Mouse (Mus musculus): Measurements from ENCODE around the gene Dync2li1.

Gene Dync2li1

DNA sequence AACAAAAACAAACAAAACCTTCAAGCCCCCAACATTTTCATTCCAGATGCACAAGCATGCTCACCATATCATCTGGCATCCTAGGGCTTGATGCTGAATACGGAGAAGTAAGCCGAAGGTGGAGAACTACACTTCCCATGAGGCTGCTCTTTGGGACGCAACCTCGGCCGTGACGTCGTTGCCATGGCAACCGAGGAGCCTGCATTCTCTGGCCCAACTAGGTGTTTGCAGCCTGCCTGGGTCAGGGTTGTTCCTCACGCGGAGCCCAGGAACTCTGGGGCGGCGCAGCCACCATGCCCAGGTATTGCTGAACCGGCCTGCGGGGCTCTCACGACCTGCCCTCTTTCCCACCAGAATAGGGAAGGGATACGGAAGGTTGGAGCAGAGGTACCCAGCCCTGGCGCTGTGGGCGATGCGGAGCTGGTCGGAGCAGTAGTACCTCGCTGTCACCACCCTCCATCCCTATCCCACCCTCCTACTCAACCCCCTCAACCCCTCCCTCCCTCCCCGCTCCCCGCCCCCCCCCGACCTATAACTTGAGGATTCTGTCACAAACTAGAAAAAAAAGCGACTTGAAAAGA, at the start of gene Dync2li1:
Gene Dync2li1, plus strand, starts transcription at position 221 of the 581 bp plus-strand sequence.
- DNase-seq (ENCODE audit: extremely low read depth, low read depth), result no peak

DNA sequence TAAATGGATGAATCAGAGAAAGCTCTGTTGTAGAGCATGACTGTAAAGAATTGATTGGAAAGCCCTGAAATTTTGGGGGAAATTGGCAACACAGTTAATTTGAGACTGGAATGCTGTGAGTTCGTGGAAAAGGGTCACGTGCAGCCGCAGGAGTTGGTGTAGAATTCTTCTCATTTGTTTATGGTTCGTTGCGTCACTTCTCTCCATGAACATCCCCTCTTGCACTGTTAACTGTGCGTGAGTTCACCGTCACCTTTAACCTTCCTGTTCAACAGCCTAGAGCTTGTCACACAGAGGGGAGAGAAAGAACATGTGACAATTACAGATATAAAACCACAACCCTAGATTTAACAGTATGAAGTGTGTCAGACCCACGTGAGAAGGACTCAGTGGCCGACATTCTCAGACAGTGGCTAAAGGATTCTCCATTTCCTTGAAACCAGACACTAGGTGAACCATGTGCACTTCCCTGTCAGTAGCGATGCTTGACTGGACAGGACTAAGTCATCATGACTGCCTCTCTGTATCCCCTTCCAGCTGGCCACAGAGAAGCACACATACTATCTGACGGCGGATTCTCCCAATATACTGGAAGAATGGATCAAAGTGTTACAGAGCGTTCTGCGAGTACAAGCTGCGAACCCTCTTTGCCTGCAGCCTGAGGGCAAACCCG, 49.5 kb upstream of the Dync2li1 start:
- DNase-seq (ENCODE audit: extremely low read depth, low read depth), result no peak

GRCm38 (mm10) chr17:84579249-84579648, 47.0 kb upstream of the Dync2li1 start:
- no peak for DNase-seq (ENCODE audit: extremely low read depth, low read depth)

GRCm38 (mm10) chr17:84579817-84580216, 46.5 kb upstream of the Dync2li1 start:
- no peak for DNase-seq (ENCODE audit: extremely low read depth, low read depth)

GRCm38 (mm10) chr17:84580821-84581220, 45.5 kb upstream of the Dync2li1 start:
- DNase-seq (ENCODE audit: extremely low read depth, low read depth), result no peak

- no peak for DNase-seq (ENCODE audit: extremely low read depth, low read depth)
These were observed 44.4 kb upstream of the Dync2li1 start for GRCm38 (mm10) chr17:84581740-84582414.

- no peak for DNase-seq (ENCODE audit: extremely low read depth, low read depth)
These were observed 42.2 kb upstream of the Dync2li1 start for GRCm38 (mm10) chr17:84584107-84584506.

GRCm38 (mm10) chr17:84585104-84585503, 41.2 kb upstream of the Dync2li1 start:
- no peak for DNase-seq (ENCODE audit: extremely low read depth, low read depth)

DNA sequence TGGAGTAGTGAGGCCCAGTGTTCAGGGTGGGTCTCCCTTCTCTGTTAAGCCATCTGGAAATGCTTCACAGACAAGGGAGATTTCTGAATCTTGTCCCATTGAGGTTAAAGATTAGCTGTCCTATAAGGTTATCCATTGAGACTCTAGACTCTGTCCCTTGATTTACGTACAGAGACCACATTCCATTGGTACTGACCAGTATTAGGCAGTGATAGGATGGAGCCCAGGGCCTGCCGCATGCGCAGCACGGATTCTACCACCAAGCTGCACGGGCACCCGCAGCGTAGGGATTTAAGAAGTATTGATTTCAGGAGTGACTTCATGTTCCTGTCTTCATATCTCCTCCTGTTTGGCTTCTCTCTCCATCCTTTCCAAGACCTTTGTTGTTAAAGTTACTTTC, 36.2 kb upstream of the Dync2li1 start:
- DNase-seq (ENCODE audit: extremely low read depth, low read depth), result no peak

DNA sequence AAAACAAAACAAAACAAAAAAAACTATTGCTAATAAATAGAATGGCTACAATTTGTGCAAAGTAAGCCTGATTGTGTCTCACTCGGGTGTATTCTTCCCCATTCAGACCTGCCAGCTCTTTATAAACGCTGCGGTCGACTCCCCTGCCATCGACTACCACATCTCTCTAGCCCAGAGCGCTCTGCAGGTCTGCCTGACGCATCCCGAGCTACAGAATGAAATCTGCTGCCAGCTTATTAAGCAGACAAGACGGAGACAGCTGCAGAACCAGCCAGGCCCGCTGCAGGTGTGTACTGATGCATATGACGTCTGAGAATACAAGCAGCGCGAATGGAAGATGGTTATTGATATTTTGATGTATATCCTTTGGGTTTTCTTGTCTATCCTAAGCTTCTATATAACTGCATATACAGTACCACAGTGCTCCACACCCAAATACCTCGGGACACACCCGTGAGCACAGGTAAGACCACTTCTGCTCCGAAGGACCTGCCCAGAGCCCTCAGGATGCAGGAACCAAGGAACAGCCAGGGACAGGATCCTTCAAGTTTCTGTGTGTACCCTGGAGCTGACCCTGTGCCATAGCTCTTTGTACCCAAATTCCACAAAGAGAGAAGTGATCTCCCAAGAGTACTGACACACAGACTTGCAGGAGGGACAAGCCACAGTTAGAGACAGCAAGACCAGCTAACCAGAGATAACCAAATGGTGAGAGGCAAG, 34.7 kb upstream of the Dync2li1 start:
- no peak for DNase-seq (ENCODE audit: extremely low read depth, low read depth)

DNA sequence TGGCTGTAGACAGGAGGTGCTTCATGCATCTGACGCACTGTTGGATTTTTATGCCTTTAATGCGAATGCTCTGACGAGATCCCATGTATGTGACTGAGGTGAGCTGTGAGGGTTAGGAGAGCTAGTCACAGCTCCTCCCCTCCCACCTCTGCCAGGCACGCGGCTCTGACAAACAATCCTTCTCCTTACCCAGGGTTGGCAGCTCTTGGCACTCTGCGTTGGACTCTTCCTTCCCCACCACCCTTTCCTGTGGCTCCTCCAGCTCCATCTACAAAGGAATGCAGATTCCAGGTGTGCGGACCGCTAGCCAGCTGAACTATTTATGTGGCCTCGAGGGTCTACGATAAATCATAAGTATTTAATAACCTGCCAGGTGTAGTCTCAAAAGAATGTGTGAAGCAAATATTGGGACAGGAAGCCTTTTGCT, 30.3 kb upstream of the Dync2li1 start:
- DNase-seq (ENCODE audit: extremely low read depth, low read depth), result no peak

GRCm38 (mm10) chr17:84596501-84596900, 29.8 kb upstream of the Dync2li1 start:
- DNase-seq (ENCODE audit: extremely low read depth, low read depth), result no peak

DNA sequence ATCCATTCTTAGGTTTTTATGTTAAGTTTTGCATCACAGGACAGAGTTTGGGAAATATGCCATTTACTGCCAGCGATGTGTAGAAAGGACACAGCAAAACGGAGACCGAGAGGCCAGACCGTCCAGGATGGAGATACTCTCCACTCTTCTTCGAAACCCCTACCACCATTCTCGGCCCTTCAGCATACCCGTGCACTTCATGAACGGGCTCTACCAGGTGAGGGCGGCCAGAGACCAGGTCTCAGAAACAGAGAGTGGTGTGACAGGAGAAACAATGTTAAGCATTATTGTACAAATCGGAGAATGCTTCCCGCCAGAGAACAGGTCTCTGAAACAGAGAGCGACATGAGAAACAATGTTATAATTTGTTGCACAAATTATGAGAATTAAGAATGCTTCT, 28.4 kb upstream of the Dync2li1 start:
- DNase-seq (ENCODE audit: extremely low read depth, low read depth), result no peak

GRCm38 (mm10) chr17:84598928-84599327, 27.4 kb upstream of the Dync2li1 start:
- no peak for DNase-seq (ENCODE audit: extremely low read depth, low read depth)

- no peak for DNase-seq (ENCODE audit: extremely low read depth, low read depth)
These were observed 26.0 kb upstream of the Dync2li1 start for GRCm38 (mm10) chr17:84600051-84600983.

GRCm38 (mm10) chr17:84601805-84602204, 24.5 kb upstream of the Dync2li1 start:
- DNase-seq (ENCODE audit: extremely low read depth, low read depth), result no peak

GRCm38 (mm10) chr17:84603202-84603627, 23.1 kb upstream of the Dync2li1 start:
- DNase-seq (ENCODE audit: extremely low read depth, low read depth), result no peak

- DNase-seq (ENCODE audit: extremely low read depth, low read depth), result no peak
These were observed 22.4 kb upstream of the Dync2li1 start for GRCm38 (mm10) chr17:84603709-84604420.

- DNase-seq (ENCODE audit: extremely low read depth, low read depth), result no peak
These were observed 19.3 kb upstream of the Dync2li1 start for GRCm38 (mm10) chr17:84606976-84607375.

GRCm38 (mm10) chr17:84607617-84608016, 18.7 kb upstream of the Dync2li1 start:
- DNase-seq (ENCODE audit: extremely low read depth, low read depth), result no peak
